ENCODE assay signal across 27 mouse cellular contexts in genomic region chr13:3724313-3724712, GRCm38 (mm10).
DNase-seq lines count a peak whose midpoint lies in the region; ATAC-seq and TF ChIP-seq lines count a peak whose summit lies in the region.
"Had no signal": no experiment of that assay in that cellular context is flagged by ENCODE, and none has a peak within 500 bp of the region (broad histone marks: within the 10 kb centered on the region; RNA-seq: fewer than 3 reads in every experiment).

No protein-coding gene starts in this region.

- intact Hi-C loops in heart, adult 2 months (cut with DNase I), result loop anchor here (2.0 kb wide), 1 partner anchor 14 kb away; no protein-coding TSS in a partner anchor
- intact Hi-C loops in heart, postnatal 14 days (cut with DNase I), result no loop called here

- ATAC-seq in limb, embryonic 15.5 days (ENCODE audit: insufficient number of reproducible peaks, low FRiP score, low TSS enrichment, low read depth), result peak; percentile 38; the same call in 1 of the 2 replicates
- ATAC-seq: forebrain, embryonic 15.5 days; Patski had no signal

- no peaks in the 10 kb centered on the region for H3K79me2 ChIP-seq in heart, adult 2 months (replicated peaks; ENCODE audit: control insufficient read depth, insufficient read depth, low read length)

- peak overlapping the region; percentile 76 for H3K27ac ChIP-seq in heart, adult 2 months
- H3K27ac ChIP-seq in limb, embryonic 15.5 days, result peak overlapping the region; percentile 69
- H3K27ac ChIP-seq: embryonic facial prominence, embryonic 13.5 days; forebrain, embryonic 10.5 days; forebrain, embryonic 15.5 days; hindbrain, embryonic 13.5 days; limb, embryonic 12.5 days; liver, embryonic 13.5 days; macrophage; neural tube, embryonic 15.5 days had no signal

- DNase-seq in heart, adult 2 months, result peak in 1 of 2 experiments; percentile 30
- no peak for DNase-seq in heart, postnatal 14 days
- DNase-seq in adipocyte (ENCODE audit: low spot score), result peak; percentile 61
- DNase-seq in left cerebral cortex, adult 9 months (ENCODE audit: low spot score in 2 of 2), result no peak
- no peak for DNase-seq in adrenal gland, postnatal 10 days
- DNase-seq: adrenal gland, postnatal 25 days; cerebellum, adult 11-12 months; cerebellum, adult 9-11 months; embryo, embryonic 11 days; heart, postnatal 4 days; kidney, adult 9 months; kidney, postnatal 10 days; layer of hippocampus, postnatal 36 days; liver, embryonic 13.5 days; midbrain, embryonic 14.5 days; retina, postnatal 1 day; right cerebral cortex, postnatal 25 days had no signal

- TF ChIP-seq CTCF in heart, adult 2 months (IDR thresholded peaks at IDR 0.05), result no peak

- TF ChIP-seq EP300 in heart, adult 2 months (IDR thresholded peaks at IDR 0.05; ENCODE audit: insufficient read depth, low read depth, low read length), result no peak

- no peaks in the 10 kb centered on the region for H3K27me3 ChIP-seq in heart, adult 2 months (ENCODE audit: control insufficient read depth, insufficient read depth, low read length)
- H3K27me3 ChIP-seq in limb, embryonic 15.5 days, result no peaks in the 10 kb centered on the region
- H3K27me3 ChIP-seq: embryonic facial prominence, embryonic 13.5 days; forebrain, embryonic 15.5 days; hindbrain, embryonic 13.5 days; limb, embryonic 12.5 days; liver, embryonic 13.5 days; neural tube, embryonic 15.5 days; Patski had no signal

- no peak overlapping the region for H3K9ac ChIP-seq in heart, adult 2 months (ENCODE audit: low read depth, low read length)
- H3K9ac ChIP-seq in limb, embryonic 15.5 days, result no peak overlapping the region
- H3K9ac ChIP-seq: embryonic facial prominence, embryonic 13.5 days; forebrain, embryonic 15.5 days; hindbrain, embryonic 13.5 days; limb, embryonic 12.5 days; liver, embryonic 13.5 days; neural tube, embryonic 15.5 days had no signal

- no peak overlapping the region for H3K4me2 ChIP-seq in limb, embryonic 15.5 days
- H3K4me2 ChIP-seq: embryonic facial prominence, embryonic 13.5 days; forebrain, embryonic 15.5 days; hindbrain, embryonic 13.5 days; limb, embryonic 12.5 days; liver, embryonic 13.5 days; neural tube, embryonic 15.5 days had no signal

- 31% methylated on average over 3 of the region's 3 CpGs for WGBS in heart, adult 2 months
- 49% methylated on average over 3 of the region's 3 CpGs for WGBS in limb, embryonic 15.5 days

- H3K36me3 ChIP-seq in heart, adult 2 months (ENCODE audit: control insufficient read depth, insufficient read depth, low read length), result peaks cover 2% of the 10 kb centered on the region; the same call in 1 of the 2 replicates
- no peaks in the 10 kb centered on the region for H3K36me3 ChIP-seq in limb, embryonic 15.5 days
- H3K36me3 ChIP-seq: embryonic facial prominence, embryonic 13.5 days; forebrain, embryonic 10.5 days; forebrain, embryonic 15.5 days; G1E; hindbrain, embryonic 13.5 days; limb, embryonic 12.5 days; liver, embryonic 13.5 days; neural tube, embryonic 15.5 days had no signal

- H3K4me1 ChIP-seq in heart, adult 2 months (ENCODE audit: control insufficient read depth, insufficient read depth, low read length), result peaks cover 9% of the 10 kb centered on the region
- peaks cover 29% of the 10 kb centered on the region for H3K4me1 ChIP-seq in limb, embryonic 15.5 days
- H3K4me1 ChIP-seq: forebrain, embryonic 15.5 days; liver, embryonic 13.5 days had no signal

- no peak for TF ChIP-seq POLR2A in heart, adult 2 months (IDR thresholded peaks at IDR 0.05; ENCODE audit: insufficient read depth, low read depth, low read length)

- no peak overlapping the region for H3K4me3 ChIP-seq in heart, adult 2 months
- H3K4me3 ChIP-seq in limb, embryonic 15.5 days, result no peak overlapping the region
- H3K4me3 ChIP-seq: embryonic facial prominence, embryonic 13.5 days; forebrain, embryonic 10.5 days; forebrain, embryonic 15.5 days; hindbrain, embryonic 13.5 days; limb, embryonic 12.5 days; liver, embryonic 13.5 days; neural tube, embryonic 15.5 days had no signal

- no peaks in the 10 kb centered on the region for H3K9me3 ChIP-seq in limb, embryonic 15.5 days
- H3K9me3 ChIP-seq: embryonic facial prominence, embryonic 13.5 days; forebrain, embryonic 15.5 days; G1E; hindbrain, embryonic 13.5 days; liver, embryonic 13.5 days; neural tube, embryonic 15.5 days had no signal
